Mouse (Mus musculus): ENCODE data around the gene Rbm28.

Rbm28 gene

DNA sequence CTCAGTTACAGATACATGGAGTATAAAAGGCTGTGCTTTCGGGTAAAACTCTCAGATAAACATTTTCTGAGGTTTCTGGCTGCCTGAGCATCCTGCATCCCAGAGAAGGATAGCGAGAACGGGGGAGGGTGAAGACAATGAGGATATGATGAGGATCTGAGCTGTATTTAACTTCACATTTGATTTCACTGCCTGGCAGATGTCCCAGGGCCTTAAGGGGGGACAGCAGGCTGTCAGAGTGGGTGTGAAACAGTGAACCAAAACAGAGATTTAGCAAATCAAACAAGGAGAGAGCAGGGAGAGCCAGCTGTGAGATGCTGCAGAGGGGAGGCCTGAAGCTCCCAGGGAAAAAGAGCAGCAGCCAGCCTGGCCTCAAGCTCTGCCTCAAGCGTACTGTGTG, 85.5 kb downstream of the Rbm28 start:
- DNase-seq (ENCODE audit: low spot score in 2 of 2) = peak; percentile 53 to 76

DNA sequence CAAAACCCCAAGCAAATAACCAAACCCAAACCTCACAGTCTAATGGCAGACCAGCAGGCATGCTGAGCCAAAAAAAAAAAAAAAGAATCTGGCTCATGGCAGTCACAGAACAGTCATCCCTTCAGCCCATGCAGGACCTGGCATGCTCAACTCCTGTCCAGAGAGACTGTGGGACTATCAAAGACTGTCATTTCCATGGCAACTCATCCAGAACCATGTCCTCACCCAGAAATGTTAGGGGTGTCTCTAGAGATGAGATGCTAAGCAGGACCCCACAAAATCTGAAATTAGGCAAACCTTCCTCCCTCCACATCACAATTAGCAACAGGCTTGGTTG, 90.7 kb downstream of the Rbm28 start:
- DNase-seq (ENCODE audit: low spot score in 2 of 2) = no peak
